Mouse (Mus musculus) heart, adult 11 months (tissue): ENCODE measurements around the gene Cbfa2t2.

Experiments
- DNase-seq: peaks from one replicate; pipeline ENCODE4 v3.0.0; 2022

The Cbfa2t2 gene

GRCm38 (mm10) chr2:154426188-154426904 is 9.9 kb upstream of the Cbfa2t2 start:
- DNase-seq: no peak

GRCm38 (mm10) chr2:154426905-154427852 is 9.1 kb upstream of the Cbfa2t2 start:
- DNase-seq: no peak

GRCm38 (mm10) chr2:154427853-154428360 is 8.4 kb upstream of the Cbfa2t2 start:
- DNase-seq: no peak

GRCm38 (mm10) chr2:154430566-154430965 is 5.7 kb upstream of the Cbfa2t2 start:
- DNase-seq: no peak

- DNase-seq: no peak
Measured at GRCm38 (mm10) chr2:154432696-154433095, 3.6 kb upstream of the Cbfa2t2 start.

GRCm38 (mm10) chr2:154433391-154433790 is 2.9 kb upstream of the Cbfa2t2 start:
- no peak for DNase-seq

- peak; percentile 89 for DNase-seq
Measured at GRCm38 (mm10) chr2:154434690-154435089, 1.6 kb upstream of the Cbfa2t2 start.

- DNase-seq: peak; percentile 100
Measured at GRCm38 (mm10) chr2:154436076-154436457, 214 bp upstream of the Cbfa2t2 start.

GRCm38 (mm10) chr2:154437191-154437527 is 878 bp downstream of the Cbfa2t2 start:
- DNase-seq: no peak

- no peak for DNase-seq
Measured at GRCm38 (mm10) chr2:154440453-154440852, 4.2 kb downstream of the Cbfa2t2 start.

- peak; percentile 39 for DNase-seq
Measured at GRCm38 (mm10) chr2:154447821-154448220, 11.5 kb downstream of the Cbfa2t2 start.

- DNase-seq: peak; percentile 80
Measured at GRCm38 (mm10) chr2:154448633-154449032, 12.4 kb downstream of the Cbfa2t2 start.

GRCm38 (mm10) chr2:154452951-154453350 is 16.7 kb downstream of the Cbfa2t2 start:
- DNase-seq: peak; percentile 42

- DNase-seq: peak; percentile 4
Measured at GRCm38 (mm10) chr2:154454099-154454498, 17.8 kb downstream of the Cbfa2t2 start.

GRCm38 (mm10) chr2:154454605-154455004 is 18.3 kb downstream of the Cbfa2t2 start:
- DNase-seq: peak; percentile 88

GRCm38 (mm10) chr2:154455776-154456175 is 19.5 kb downstream of the Cbfa2t2 start:
- peak; percentile 96 for DNase-seq

- no peak for DNase-seq
Measured at GRCm38 (mm10) chr2:154456621-154457020, 20.3 kb downstream of the Cbfa2t2 start.

- DNase-seq: no peak
Measured at GRCm38 (mm10) chr2:154459262-154459661, 23.0 kb downstream of the Cbfa2t2 start.

- DNase-seq: peak; percentile 98
Measured at GRCm38 (mm10) chr2:154459851-154460250, 23.6 kb downstream of the Cbfa2t2 start.

- DNase-seq: peak; percentile 92
Measured at GRCm38 (mm10) chr2:154463621-154464198, 27.4 kb downstream of the Cbfa2t2 start.

GRCm38 (mm10) chr2:154465914-154466335 is 29.6 kb downstream of the Cbfa2t2 start:
- DNase-seq: peak; percentile 70

- peak; percentile 45 for DNase-seq
Measured at GRCm38 (mm10) chr2:154467139-154467538, 30.9 kb downstream of the Cbfa2t2 start.
